Mouse (Mus musculus) CH12.LX (cell line): ENCODE measurements around the gene Mink1. TPM values are rescaled to one million over a fixed set of nuclear protein-coding genes. Genes with fewer than 3 reads are reported as not detected.

Source experiments
- DNase-seq: peaks from one replicate; pipeline ENCODE4 v3.0.0-alpha.2; 2013; ENCODE audit errors: extremely low read depth
- H3K27ac ChIP-seq: 2 replicates; pipeline ENCODE4 v1.5.1; 2012; ENCODE audit warnings: low read depth, mild to moderate bottlenecking, control low read depth, moderate library complexity; ENCODE audit not compliant: insufficient read depth
- H3K27me3 ChIP-seq: replicated peaks from 2 replicates; pipeline ENCODE3; 2012; ENCODE audit warnings: inconsistent platforms
- H3K36me3 ChIP-seq, 2 experiments: replicated peaks in 1 of 2; 2 replicates each; pipeline versions ENCODE3 to v1.6.1; 2012; ENCODE audit warnings: inconsistent platforms in 1 of 2, low read length in 1 of 2, mild to moderate bottlenecking in 1 of 2, mixed read lengths in 1 of 2, moderate library complexity in 1 of 2; ENCODE audit not compliant: control insufficient read depth in 1 of 2, insufficient read depth in 1 of 2
- H3K4me1 ChIP-seq, 2 experiments: 2 replicates each; pipeline ENCODE4 v1.6.1; 2012; ENCODE audit warnings: inconsistent platforms in 1 of 2, moderate library complexity in 1 of 2; ENCODE audit not compliant: insufficient read depth in 2 of 2, control insufficient read depth in 1 of 2
- H3K4me2 ChIP-seq: 2 replicates; pipeline ENCODE4 v1.6.1; 2012; ENCODE audit warnings: low read depth, mild to moderate bottlenecking, control low read depth; ENCODE audit not compliant: poor library complexity, insufficient read depth, severe bottlenecking
- H3K4me3 ChIP-seq, 3 experiments: fragments of 150-350 bp in 1 of 3; sonication (generic) in 1 of 3; replicated peaks in 1 of 3; 2 replicates each; pipeline versions ENCODE3 to v1.5.1; 2011 to 2012; ENCODE audit warnings: low read depth in 2 of 3, low read length in 2 of 3, mild to moderate bottlenecking in 2 of 3, moderate library complexity in 2 of 3, control low read depth in 1 of 3, improper control_type of control experiment in 1 of 3, inconsistent platforms in 1 of 3, mixed read lengths in 1 of 3; ENCODE audit not compliant: poor library complexity in 1 of 3
- H3K79me2 ChIP-seq: replicated peaks from 2 replicates; pipeline ENCODE4 v1.6.1; 2012; ENCODE audit warnings: mild to moderate bottlenecking, moderate library complexity; ENCODE audit not compliant: control insufficient read depth, poor library complexity, insufficient read depth, severe bottlenecking; ENCODE audit errors: extremely low read depth
- H3K9ac ChIP-seq: 2 replicates; pipeline ENCODE4 v1.6.1; 2012; ENCODE audit warnings: low read depth, mild to moderate bottlenecking, control low read depth, moderate library complexity; ENCODE audit not compliant: insufficient read depth
- H3K9me3 ChIP-seq: replicated peaks from 2 replicates; pipeline ENCODE3; 2012; ENCODE audit warnings: low read length, inconsistent platforms, mixed read lengths
- BHLHE40 ChIP-seq: IDR thresholded peaks from 2 replicates; pipeline ENCODE4 v1.6.1; 2011; ENCODE audit warnings: mild to moderate bottlenecking, low read depth, low read length, improper control_type of control experiment
- CHD1 ChIP-seq: IDR thresholded peaks from 2 replicates; pipeline ENCODE4 v1.6.1; 2012; ENCODE audit warnings: low read depth, low read length, improper control_type of control experiment, inconsistent platforms
- CHD2 ChIP-seq: IDR thresholded peaks from 2 replicates; pipeline ENCODE4 v1.6.1; 2011; ENCODE audit warnings: low read length, improper control_type of control experiment
- CTCF ChIP-seq, 2 experiments: IDR thresholded peaks in 1 of 2; conservative IDR thresholded peaks in 1 of 2; 2 replicates each; pipeline ENCODE4 v1.5.1; 2011 to 2012; ENCODE audit warnings: low read depth in 2 of 2, low read length in 2 of 2, improper control_type of control experiment in 1 of 2, inconsistent platforms in 1 of 2, mild to moderate bottlenecking in 1 of 2, moderate library complexity in 1 of 2
- ELF1 ChIP-seq: IDR thresholded peaks from 2 replicates; pipeline ENCODE4 v1.6.1; 2014; ENCODE audit warnings: low read depth, mild to moderate bottlenecking, inconsistent platforms, low read length, improper control_type of control experiment
- GABPA ChIP-seq: IDR thresholded peaks from 2 replicates; pipeline ENCODE4 v1.6.1; 2012; ENCODE audit warnings: low read depth, low read length, improper control_type of control experiment, inconsistent platforms; ENCODE audit not compliant: insufficient replicate concordance
- IRF4 ChIP-seq: IDR thresholded peaks from 2 replicates; pipeline ENCODE4 v1.6.1; 2014; ENCODE audit warnings: low read depth, mild to moderate bottlenecking, inconsistent platforms, low read length, improper control_type of control experiment
- JUN ChIP-seq: IDR thresholded peaks from 2 replicates; pipeline ENCODE4 v1.6.1; 2011; ENCODE audit warnings: low read depth, mild to moderate bottlenecking, low read length, improper control_type of control experiment, moderate library complexity; ENCODE audit not compliant: insufficient read depth
- MAX ChIP-seq: IDR thresholded peaks from 2 replicates; pipeline ENCODE4 v1.6.1; 2011; ENCODE audit warnings: low read length, improper control_type of control experiment
- MAZ ChIP-seq: IDR thresholded peaks from 2 replicates; pipeline ENCODE4 v1.6.1; 2012; ENCODE audit warnings: low read depth, mild to moderate bottlenecking, inconsistent platforms, low read length, improper control_type of control experiment, moderate library complexity
- MEF2A ChIP-seq: IDR thresholded peaks from 2 replicates; pipeline ENCODE4 v1.6.1; 2014; ENCODE audit warnings: low read depth, mild to moderate bottlenecking, inconsistent platforms, low read length, improper control_type of control experiment, borderline replicate concordance
- NELFE ChIP-seq: IDR thresholded peaks from 2 replicates; pipeline ENCODE4 v1.6.1; 2011; ENCODE audit warnings: low read depth, low read length, improper control_type of control experiment
- PAX5 ChIP-seq: IDR thresholded peaks from 2 replicates; pipeline ENCODE4 v1.6.1; 2012; ENCODE audit warnings: low read length, inconsistent platforms, mixed read lengths
- POLR2AphosphoS2 ChIP-seq: IDR thresholded peaks from 2 replicates; pipeline ENCODE4 v1.6.1; 2011; ENCODE audit warnings: low read depth, low read length, improper control_type of control experiment
- SMC3 ChIP-seq: IDR thresholded peaks from 2 replicates; pipeline ENCODE4 v1.6.1; 2011; ENCODE audit warnings: low read depth, low read length, improper control_type of control experiment
- TBP ChIP-seq: conservative IDR thresholded peaks from 2 replicates; pipeline ENCODE4 v1.6.1; 2011; ENCODE audit warnings: low read depth, low read length, improper control_type of control experiment
- UBTF ChIP-seq: IDR thresholded peaks from 2 replicates; pipeline ENCODE4 v1.6.1; 2012; ENCODE audit warnings: low read depth, mild to moderate bottlenecking, inconsistent platforms, low read length, improper control_type of control experiment, moderate library complexity
- ZC3H11A ChIP-seq: IDR thresholded peaks from 2 replicates; pipeline ENCODE4 v1.6.1; 2012; ENCODE audit warnings: low read depth, mild to moderate bottlenecking, inconsistent platforms, low read length, improper control_type of control experiment
- ZMIZ1 ChIP-seq: IDR thresholded peaks from 2 replicates; pipeline ENCODE4 v1.6.1; 2012; ENCODE audit warnings: low read depth, mild to moderate bottlenecking, inconsistent platforms, low read length, improper control_type of control experiment
- ZNF384 ChIP-seq: IDR thresholded peaks from 2 replicates; pipeline ENCODE4 v1.6.1; 2012; ENCODE audit warnings: low read depth, low read length, improper control_type of control experiment, inconsistent platforms
- dilution Hi-C: fragments of 300-500 bp; cut with MboI; formaldehyde crosslinking; loops from 2 replicates; pipeline ENCODE4 v1.14.3; 2020; ENCODE audit warnings: low sequenced_read_pairs; ENCODE audit not compliant: extremely low pct_unique_long_range_greater_than_20kb, extremely low pct_ligation_motif_present
- in situ Hi-C: fragments of 300-500 bp; cut with MboI; formaldehyde crosslinking; loops from 3 replicates; pipeline ENCODE4 v1.14.3; 2019; ENCODE audit warnings: low sequenced_read_pairs, low pct_ligation_motif_present, low pct_unique_long_range_greater_than_20kb, mixed read lengths
- polyA plus RNA-seq: library from polyadenylated mRNA; unstranded; fragments of >175 nt; gene quantifications from 2 replicates; pipeline ENCODE4 v1.2.1, GENCODE M21; 2012; ENCODE audit warnings: low read depth; ENCODE audit not compliant: insufficient read length
- total RNA-seq, 2 experiments: library from RNA; depleted of rRNA; stranded (reverse); fragments of 300-350 nt in 1 of 2; fragments of >200 nt in 1 of 2; gene quantifications; 2 replicates each; pipeline ENCODE4 v1.2.3; 2012 to 2014

Mink1 gene
- total and polyA plus RNA-seq, 3 experiments = 15.0 to 79.8 (median 31.2) TPM

GRCm38 (mm10) chr11:70645461-70646258 is 83.0 kb downstream of the Mink1 start:
- DNase-seq = peak; percentile 17
- Histone ChIP-seq H3K4me2 (peak overlapping the region; percentile 81), H3K9me3 (no peaks in the 10 kb centered on the region), H3K9ac (peak overlapping the region; percentile 93), H3K27ac (no peak overlapping the region), H3K27me3 (no peaks in the 10 kb centered on the region), H3K4me1 (peaks cover 20 to 38% of the 10 kb centered on the region in 2 experiments), H3K79me2 (peaks cover 39% of the 10 kb centered on the region), H3K36me3 (peaks cover 29 to 67% of the 10 kb centered on the region in 2 experiments), H3K4me3 (peak overlapping the region; percentile 66 to 99 (median 80))
- dilution Hi-C loops (no loop called here), in situ Hi-C loops (no loop called here)
- TF ChIP-seq MEF2A (no peak), GABPA (no peak), NELFE (no peak), POLR2AphosphoS2 (no peak), ZMIZ1 (no peak), ZC3H11A (no peak), CHD2 (no peak), CTCF (conservative IDR thresholded peaks at IDR 0.05 in 1 of 2, IDR thresholded peaks at IDR 0.05 in 1 of 2; ENCODE audit: low read depth in 2 of 2, low read length in 2 of 2) (no peak), JUN (no peak), ELF1 (no peak), SMC3 (no peak), IRF4 (no peak), BHLHE40 (no peak), MAZ (no peak), PAX5 (no peak), UBTF (no peak)

DNA sequence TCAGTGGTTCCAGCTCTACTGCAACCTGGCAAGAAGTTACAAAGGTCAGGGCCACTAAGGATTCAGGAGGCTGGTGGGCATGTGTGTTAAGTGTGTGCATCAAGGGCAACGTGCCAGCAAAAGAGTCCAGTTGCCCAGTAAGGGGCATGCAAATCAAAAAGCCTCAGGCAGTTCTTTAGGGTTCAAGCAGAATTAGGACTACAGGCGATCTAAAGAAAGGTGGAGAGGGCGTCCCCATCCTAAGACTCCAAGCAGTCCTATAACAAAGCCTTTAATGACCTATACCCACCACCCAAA is 83.5 kb downstream of the Mink1 start:
- Histone ChIP-seq H3K4me1 (peaks cover 25 to 43% of the 10 kb centered on the region in 2 experiments), H3K36me3 (peaks cover 34 to 72% of the 10 kb centered on the region in 2 experiments)
- TF ChIP-seq MAX = no peak
- no peak for TF ChIP-seq TBP
- peak; percentile 40; the same call in 1 of the 2 replicates for TF ChIP-seq CHD1
- TF ChIP-seq ZNF384 = no peak
- TF ChIP-seq JUN = no peak

More for the DNA sequence above, 83.5 kb downstream of the Mink1 start:
- Histone ChIP-seq H3K4me3 (peak overlapping the region; percentile 66 to 99 (median 80)), H3K79me2 (peaks cover 44% of the 10 kb centered on the region), H3K9ac (peak overlapping the region; percentile 93), H3K4me2 (peak overlapping the region; percentile 81), H3K27me3 (no peaks in the 10 kb centered on the region), H3K27ac (peak overlapping the region; percentile 58; the same call in 1 of the 2 replicates), H3K9me3 (no peaks in the 10 kb centered on the region)
- in situ Hi-C loops (no loop called here), dilution Hi-C loops (no loop called here)
- DNase-seq = no peak
